Mouse (Mus musculus): ENCODE results near the gene Tm4sf4.

- TF ChIP-seq CTCF (IDR thresholded peaks at IDR 0.05; ENCODE audit: insufficient read depth, low read length) (no peak), POLR2A (IDR thresholded peaks at IDR 0.05; ENCODE audit: borderline replicate concordance, extremely low read depth, low read depth, low read length) (no peak)
These were observed 46.0 kb downstream of the Tm4sf4 start for GRCm38 (mm10) chr3:57470981-57471601.

Data from lung, adult 2 months (tissue).